Mouse (Mus musculus) midbrain, embryonic 11.5 days (tissue): ENCODE measurements around the gene Gabarap. TPM values are rescaled to one million over a fixed set of nuclear protein-coding genes. Genes with fewer than 3 reads are reported as not detected.

Experiments used
- ATAC-seq: fragments of 200-750 bp; cut with Nextera tagmentation; 2 replicates; pipeline ENCODE4 v1.8.0; 2017; ENCODE audit warnings: moderate TSS enrichment, moderate library complexity; ENCODE audit not compliant: low FRiP score
- DNase-seq: peaks from one replicate; pipeline ENCODE4 v3.0.0; 2015; ENCODE audit warnings: low spot score; ENCODE audit errors: missing footprints
- H3K27ac ChIP-seq: fragments of 300-500 bp; sonication (generic); 2 replicates; pipeline ENCODE4 v1.5.1; 2014; ENCODE audit warnings: low read depth, low read length
- H3K27me3 ChIP-seq: fragments of 300-500 bp; sonication (generic); 2 replicates; pipeline ENCODE4 v1.6.1; 2014; ENCODE audit warnings: mild to moderate bottlenecking, low read length, moderate library complexity, mixed read lengths; ENCODE audit not compliant: control insufficient read depth, insufficient read depth
- H3K36me3 ChIP-seq: fragments of 300-500 bp; sonication (generic); 2 replicates; pipeline ENCODE4 v1.6.1; 2014; ENCODE audit warnings: mild to moderate bottlenecking, low read length, moderate library complexity, mixed read lengths; ENCODE audit not compliant: control insufficient read depth, insufficient read depth
- H3K4me1 ChIP-seq: fragments of 300-500 bp; sonication (generic); 2 replicates; pipeline ENCODE4 v1.6.1; 2014; ENCODE audit warnings: low read length; ENCODE audit not compliant: control insufficient read depth, insufficient read depth
- H3K4me2 ChIP-seq: fragments of 300-500 bp; sonication (generic); 2 replicates; pipeline ENCODE4 v1.6.1; 2014; ENCODE audit warnings: mild to moderate bottlenecking, moderate library complexity
- H3K4me3 ChIP-seq: fragments of 300-500 bp; sonication (generic); 2 replicates; pipeline ENCODE4 v1.5.1; 2014; ENCODE audit warnings: low read depth, low read length
- H3K9ac ChIP-seq: fragments of 300-500 bp; sonication (generic); 2 replicates; pipeline ENCODE4 v1.6.1; 2014; ENCODE audit warnings: low read length
- H3K9me3 ChIP-seq: fragments of 300-500 bp; sonication (generic); 2 replicates; pipeline ENCODE4 v1.6.1; 2016; ENCODE audit warnings: low read length; ENCODE audit not compliant: control insufficient read depth
- WGBS: fragments of 180-500 bp; shearing (Covaris S2); extraction: QIAGEN DNeasy Blood & Tissue Kit; methylation state at CpG from one replicate; pipeline ENCODE4 v1.1.7; 2014; 5-methylcytosine and 5-hydroxymethylcytosine counted together
- polyA plus RNA-seq: library from polyadenylated mRNA; unstranded; fragments of >200 nt; fragmentation: Nextera tagmentation; extraction: Ambion mirVana; gene quantifications from 2 replicates; pipeline ENCODE4 v1.2.1, GENCODE M21; 2014

The Gabarap gene
- polyA plus RNA-seq: 566 and 590 TPM in 2 replicates

- ATAC-seq (peak; percentile 68), DNase-seq (peak; percentile 99)
- Histone ChIP-seq H3K9me3 (no peaks in the 10 kb centered on the region), H3K9ac (peak within 1 kb of the TSS; percentile 83), H3K4me1 (peaks cover 8% of the 10 kb centered on the region), H3K4me3 (peak within 1 kb of the TSS; percentile 64), H3K27ac (peak within 1 kb of the TSS; percentile 89), H3K4me2 (peak within 1 kb of the TSS; percentile 78), H3K27me3 (no peaks in the 10 kb centered on the region), H3K36me3 (peaks cover 9% of the 10 kb centered on the region)
- under 1% methylated on average over 40 of the region's 40 CpGs for WGBS
These were observed at the start of gene Gabarap for GRCm38 (mm10) chr11:69990850-69991691. Gabarap (plus strand) TSS chr11:69991143.

- H3K27ac ChIP-seq: no peak overlapping the region
- no peak overlapping the region for H3K4me2 ChIP-seq
- H3K4me3 ChIP-seq: no peak overlapping the region
- ATAC-seq (no peak), DNase-seq (no peak)
- WGBS: 84% methylated on average over 13 of the region's 13 CpGs
- H3K4me1 ChIP-seq: peaks cover 9% of the 10 kb centered on the region
- H3K36me3 ChIP-seq: no peaks in the 10 kb centered on the region
- no peak overlapping the region for H3K9ac ChIP-seq
- H3K27me3 ChIP-seq: no peaks in the 10 kb centered on the region
- H3K9me3 ChIP-seq: no peaks in the 10 kb centered on the region
These were observed 45.7 kb upstream of the Gabarap start for GRCm38 (mm10) chr11:69945216-69945615.

GRCm38 (mm10) chr11:69945997-69946891 lies 44.7 kb upstream of the Gabarap start:
- H3K9me3 ChIP-seq: no peaks in the 10 kb centered on the region
- no peak overlapping the region for H3K4me3 ChIP-seq
- no peak overlapping the region for H3K4me2 ChIP-seq
- no peaks in the 10 kb centered on the region for H3K36me3 ChIP-seq
- peaks cover 9% of the 10 kb centered on the region for H3K4me1 ChIP-seq
- WGBS: 91% methylated on average over 18 of the region's 18 CpGs
- no peak overlapping the region for H3K9ac ChIP-seq
- ATAC-seq (no peak), DNase-seq (no peak)
- H3K27ac ChIP-seq: no peak overlapping the region
- H3K27me3 ChIP-seq: no peaks in the 10 kb centered on the region

GRCm38 (mm10) chr11:69947337-69948065 lies 43.4 kb upstream of the Gabarap start:
- 5% methylated on average over 29 of the region's 29 CpGs for WGBS
- ATAC-seq (peak; percentile 57), DNase-seq (peak; percentile 96)
- Histone ChIP-seq H3K27ac (no peak overlapping the region; the same call in 1 of the 2 replicates), H3K27me3 (no peaks in the 10 kb centered on the region), H3K4me1 (peaks cover 9% of the 10 kb centered on the region), H3K36me3 (no peaks in the 10 kb centered on the region), H3K9me3 (no peaks in the 10 kb centered on the region), H3K4me3 (peak overlapping the region; percentile 49), H3K4me2 (peak overlapping the region; percentile 61), H3K9ac (peak overlapping the region; percentile 78)

GRCm38 (mm10) chr11:69948066-69948762 lies 42.7 kb upstream of the Gabarap start, which contains the start of gene Slc2a4:
Slc2a4 (minus strand) TSS chr11:69948188.
- peak; percentile 99 for DNase-seq
- Histone ChIP-seq H3K27me3 (no peaks in the 10 kb centered on the region), H3K36me3 (no peaks in the 10 kb centered on the region), H3K27ac (peak within 1 kb of the TSS; percentile 74), H3K4me2 (peak within 1 kb of the TSS; percentile 61), H3K4me3 (peak within 1 kb of the TSS; percentile 49), H3K9ac (peak within 1 kb of the TSS; percentile 78), H3K9me3 (no peaks in the 10 kb centered on the region), H3K4me1 (peaks cover 9% of the 10 kb centered on the region)
- ATAC-seq: peak; percentile 95
- under 1% methylated on average over 34 of the region's 34 CpGs for WGBS

- Histone ChIP-seq H3K36me3 (no peaks in the 10 kb centered on the region), H3K27ac (peak overlapping the region; percentile 74), H3K27me3 (no peaks in the 10 kb centered on the region), H3K4me2 (peak overlapping the region; percentile 61), H3K4me3 (peak overlapping the region; percentile 49), H3K9ac (peak overlapping the region; percentile 78), H3K4me1 (peaks cover 9% of the 10 kb centered on the region), H3K9me3 (no peaks in the 10 kb centered on the region)
- peak; percentile 99 for DNase-seq
- WGBS: under 1% methylated on average over 14 of the region's 14 CpGs
- ATAC-seq: peak; percentile 65
These were observed 42.2 kb upstream of the Gabarap start for GRCm38 (mm10) chr11:69948763-69949150.

GRCm38 (mm10) chr11:69950807-69951459 lies 40.0 kb upstream of the Gabarap start:
- Histone ChIP-seq H3K9ac (no peak overlapping the region), H3K27ac (no peak overlapping the region), H3K4me1 (peaks cover 9% of the 10 kb centered on the region), H3K27me3 (no peaks in the 10 kb centered on the region), H3K36me3 (no peaks in the 10 kb centered on the region), H3K4me3 (no peak overlapping the region), H3K9me3 (no peaks in the 10 kb centered on the region), H3K4me2 (no peak overlapping the region)
- no peak for ATAC-seq
- peak; percentile 87 for DNase-seq
- WGBS: 47% methylated on average over 4 of the region's 4 CpGs

- ATAC-seq (no peak), DNase-seq (no peak)
- Histone ChIP-seq H3K4me2 (no peak overlapping the region), H3K4me3 (no peak overlapping the region), H3K9me3 (no peaks in the 10 kb centered on the region), H3K9ac (no peak overlapping the region), H3K36me3 (no peaks in the 10 kb centered on the region), H3K27ac (no peak overlapping the region), H3K4me1 (peaks cover 9% of the 10 kb centered on the region), H3K27me3 (no peaks in the 10 kb centered on the region)
- WGBS: 52% methylated on average over 1 of the region's 1 CpGs
These were observed 38.7 kb upstream of the Gabarap start for GRCm38 (mm10) chr11:69952274-69952673.
